Mouse (Mus musculus) CH12.LX (cell line): Measurements from ENCODE around the gene Scrn2. TPM values are rescaled to one million over a fixed set of nuclear protein-coding genes. Genes with fewer than 3 reads are reported as not detected.

ENCODE experiments used
- DNase-seq: peaks from one replicate; pipeline ENCODE4 v3.0.0-alpha.2; 2013; ENCODE audit errors: extremely low read depth
- H3K27ac ChIP-seq: 2 replicates; pipeline ENCODE4 v1.5.1; 2012; ENCODE audit warnings: low read depth, mild to moderate bottlenecking, control low read depth, moderate library complexity; ENCODE audit not compliant: insufficient read depth
- H3K27me3 ChIP-seq: replicated peaks from 2 replicates; pipeline ENCODE3; 2012; ENCODE audit warnings: inconsistent platforms
- H3K36me3 ChIP-seq, 2 experiments: replicated peaks in 1 of 2; 2 replicates each; pipeline versions ENCODE3 to v1.6.1; 2012; ENCODE audit warnings: inconsistent platforms in 1 of 2, low read length in 1 of 2, mild to moderate bottlenecking in 1 of 2, mixed read lengths in 1 of 2, moderate library complexity in 1 of 2; ENCODE audit not compliant: control insufficient read depth in 1 of 2, insufficient read depth in 1 of 2
- H3K4me1 ChIP-seq, 2 experiments: 2 replicates each; pipeline ENCODE4 v1.6.1; 2012; ENCODE audit warnings: inconsistent platforms in 1 of 2, moderate library complexity in 1 of 2; ENCODE audit not compliant: insufficient read depth in 2 of 2, control insufficient read depth in 1 of 2
- H3K4me2 ChIP-seq: 2 replicates; pipeline ENCODE4 v1.6.1; 2012; ENCODE audit warnings: low read depth, mild to moderate bottlenecking, control low read depth; ENCODE audit not compliant: poor library complexity, insufficient read depth, severe bottlenecking
- H3K4me3 ChIP-seq, 3 experiments: fragments of 150-350 bp in 1 of 3; sonication (generic) in 1 of 3; replicated peaks in 1 of 3; 2 replicates each; pipeline versions ENCODE3 to v1.5.1; 2011 to 2012; ENCODE audit warnings: low read depth in 2 of 3, low read length in 2 of 3, mild to moderate bottlenecking in 2 of 3, moderate library complexity in 2 of 3, control low read depth in 1 of 3, improper control_type of control experiment in 1 of 3, inconsistent platforms in 1 of 3, mixed read lengths in 1 of 3; ENCODE audit not compliant: poor library complexity in 1 of 3
- H3K79me2 ChIP-seq: replicated peaks from 2 replicates; pipeline ENCODE4 v1.6.1; 2012; ENCODE audit warnings: mild to moderate bottlenecking, moderate library complexity; ENCODE audit not compliant: control insufficient read depth, poor library complexity, insufficient read depth, severe bottlenecking; ENCODE audit errors: extremely low read depth
- H3K9ac ChIP-seq: 2 replicates; pipeline ENCODE4 v1.6.1; 2012; ENCODE audit warnings: low read depth, mild to moderate bottlenecking, control low read depth, moderate library complexity; ENCODE audit not compliant: insufficient read depth
- H3K9me3 ChIP-seq: replicated peaks from 2 replicates; pipeline ENCODE3; 2012; ENCODE audit warnings: low read length, inconsistent platforms, mixed read lengths
- BHLHE40 ChIP-seq: IDR thresholded peaks from 2 replicates; pipeline ENCODE4 v1.6.1; 2011; ENCODE audit warnings: mild to moderate bottlenecking, low read depth, low read length, improper control_type of control experiment
- CHD1 ChIP-seq: IDR thresholded peaks from 2 replicates; pipeline ENCODE4 v1.6.1; 2012; ENCODE audit warnings: low read depth, low read length, improper control_type of control experiment, inconsistent platforms
- CHD2 ChIP-seq: IDR thresholded peaks from 2 replicates; pipeline ENCODE4 v1.6.1; 2011; ENCODE audit warnings: low read length, improper control_type of control experiment
- EP300 ChIP-seq: IDR thresholded peaks from 2 replicates; pipeline ENCODE4 v1.6.1; 2011; ENCODE audit warnings: low read length, improper control_type of control experiment
- ETS1 ChIP-seq: conservative IDR thresholded peaks from 2 replicates; pipeline ENCODE4 v1.6.1; 2012; ENCODE audit warnings: low read depth, mild to moderate bottlenecking, inconsistent platforms, low read length, improper control_type of control experiment, moderate library complexity
- GABPA ChIP-seq: IDR thresholded peaks from 2 replicates; pipeline ENCODE4 v1.6.1; 2012; ENCODE audit warnings: low read depth, low read length, improper control_type of control experiment, inconsistent platforms; ENCODE audit not compliant: insufficient replicate concordance
- HCFC1 ChIP-seq: IDR thresholded peaks from 2 replicates; pipeline ENCODE4 v1.6.1; 2012; ENCODE audit warnings: low read depth, mild to moderate bottlenecking, inconsistent platforms, low read length, improper control_type of control experiment
- IRF4 ChIP-seq: IDR thresholded peaks from 2 replicates; pipeline ENCODE4 v1.6.1; 2014; ENCODE audit warnings: low read depth, mild to moderate bottlenecking, inconsistent platforms, low read length, improper control_type of control experiment
- JUN ChIP-seq: IDR thresholded peaks from 2 replicates; pipeline ENCODE4 v1.6.1; 2011; ENCODE audit warnings: low read depth, mild to moderate bottlenecking, low read length, improper control_type of control experiment, moderate library complexity; ENCODE audit not compliant: insufficient read depth
- MAFK ChIP-seq: IDR thresholded peaks from 2 replicates; pipeline ENCODE4 v1.6.1; 2011; ENCODE audit warnings: low read length, improper control_type of control experiment; ENCODE audit not compliant: insufficient replicate concordance
- MAX ChIP-seq: IDR thresholded peaks from 2 replicates; pipeline ENCODE4 v1.6.1; 2011; ENCODE audit warnings: low read length, improper control_type of control experiment
- MAZ ChIP-seq: IDR thresholded peaks from 2 replicates; pipeline ENCODE4 v1.6.1; 2012; ENCODE audit warnings: low read depth, mild to moderate bottlenecking, inconsistent platforms, low read length, improper control_type of control experiment, moderate library complexity
- MEF2A ChIP-seq: IDR thresholded peaks from 2 replicates; pipeline ENCODE4 v1.6.1; 2014; ENCODE audit warnings: low read depth, mild to moderate bottlenecking, inconsistent platforms, low read length, improper control_type of control experiment, borderline replicate concordance
- MXI1 ChIP-seq: IDR thresholded peaks from 2 replicates; pipeline ENCODE4 v1.6.1; 2011; ENCODE audit warnings: mild to moderate bottlenecking, low read depth, low read length, improper control_type of control experiment
- MYC ChIP-seq: IDR thresholded peaks from 2 replicates; pipeline ENCODE4 v1.6.1; 2011; ENCODE audit warnings: low read depth, mild to moderate bottlenecking, improper control_type of control experiment, low read length
- NELFE ChIP-seq: IDR thresholded peaks from 2 replicates; pipeline ENCODE4 v1.6.1; 2011; ENCODE audit warnings: low read depth, low read length, improper control_type of control experiment
- NRF1 ChIP-seq: IDR thresholded peaks from 2 replicates; pipeline ENCODE4 v1.6.1; 2014; ENCODE audit warnings: low read depth, mild to moderate bottlenecking, inconsistent platforms, low read length, improper control_type of control experiment, moderate library complexity
- PAX5 ChIP-seq: IDR thresholded peaks from 2 replicates; pipeline ENCODE4 v1.6.1; 2012; ENCODE audit warnings: low read length, inconsistent platforms, mixed read lengths
- POLR2A ChIP-seq: IDR thresholded peaks from 2 replicates; pipeline ENCODE4 v1.6.1; 2011; ENCODE audit warnings: low read depth, mild to moderate bottlenecking, improper control_type of control experiment, low read length
- POLR2AphosphoS2 ChIP-seq: IDR thresholded peaks from 2 replicates; pipeline ENCODE4 v1.6.1; 2011; ENCODE audit warnings: low read depth, low read length, improper control_type of control experiment
- RAD21 ChIP-seq: IDR thresholded peaks from 2 replicates; pipeline ENCODE4 v1.6.1; 2011; ENCODE audit warnings: low read depth, mild to moderate bottlenecking, low read length, improper control_type of control experiment, moderate library complexity
- RCOR1 ChIP-seq: conservative IDR thresholded peaks from 2 replicates; pipeline ENCODE4 v1.6.1; 2012; ENCODE audit warnings: low read depth, mild to moderate bottlenecking, inconsistent platforms, low read length, improper control_type of control experiment
- SIN3A ChIP-seq: IDR thresholded peaks from 2 replicates; pipeline ENCODE4 v1.6.1; 2012; ENCODE audit warnings: low read length, improper control_type of control experiment, inconsistent platforms
- SMC3 ChIP-seq: IDR thresholded peaks from 2 replicates; pipeline ENCODE4 v1.6.1; 2011; ENCODE audit warnings: low read depth, low read length, improper control_type of control experiment
- TBP ChIP-seq: conservative IDR thresholded peaks from 2 replicates; pipeline ENCODE4 v1.6.1; 2011; ENCODE audit warnings: low read depth, low read length, improper control_type of control experiment
- TCF12 ChIP-seq: IDR thresholded peaks from 2 replicates; pipeline ENCODE4 v1.6.1; 2014; ENCODE audit warnings: low read depth, mild to moderate bottlenecking, inconsistent platforms, low read length, improper control_type of control experiment
- UBTF ChIP-seq: IDR thresholded peaks from 2 replicates; pipeline ENCODE4 v1.6.1; 2012; ENCODE audit warnings: low read depth, mild to moderate bottlenecking, inconsistent platforms, low read length, improper control_type of control experiment, moderate library complexity
- USF1 ChIP-seq: IDR thresholded peaks from 2 replicates; pipeline ENCODE4 v1.6.1; 2014; ENCODE audit warnings: low read depth, mild to moderate bottlenecking, inconsistent platforms, low read length, improper control_type of control experiment
- USF2 ChIP-seq: conservative IDR thresholded peaks from 2 replicates; pipeline ENCODE4 v1.6.1; 2011; ENCODE audit warnings: low read depth, low read length, improper control_type of control experiment
- ZKSCAN1 ChIP-seq: IDR thresholded peaks from 2 replicates; pipeline ENCODE4 v1.6.1; 2012; ENCODE audit warnings: low read depth, inconsistent platforms, low read length, improper control_type of control experiment, borderline replicate concordance
- ZMIZ1 ChIP-seq: IDR thresholded peaks from 2 replicates; pipeline ENCODE4 v1.6.1; 2012; ENCODE audit warnings: low read depth, mild to moderate bottlenecking, inconsistent platforms, low read length, improper control_type of control experiment
- ZNF384 ChIP-seq: IDR thresholded peaks from 2 replicates; pipeline ENCODE4 v1.6.1; 2012; ENCODE audit warnings: low read depth, low read length, improper control_type of control experiment, inconsistent platforms
- dilution Hi-C: fragments of 300-500 bp; cut with MboI; formaldehyde crosslinking; loops from 2 replicates; pipeline ENCODE4 v1.14.3; 2020; ENCODE audit warnings: low sequenced_read_pairs; ENCODE audit not compliant: extremely low pct_unique_long_range_greater_than_20kb, extremely low pct_ligation_motif_present
- in situ Hi-C: fragments of 300-500 bp; cut with MboI; formaldehyde crosslinking; loops from 3 replicates; pipeline ENCODE4 v1.14.3; 2019; ENCODE audit warnings: low sequenced_read_pairs, low pct_ligation_motif_present, low pct_unique_long_range_greater_than_20kb, mixed read lengths
- polyA plus RNA-seq: library from polyadenylated mRNA; unstranded; fragments of >175 nt; gene quantifications from 2 replicates; pipeline ENCODE4 v1.2.1, GENCODE M21; 2012; ENCODE audit warnings: low read depth; ENCODE audit not compliant: insufficient read length
- total RNA-seq, 2 experiments: library from RNA; depleted of rRNA; stranded (reverse); fragments of 300-350 nt in 1 of 2; fragments of >200 nt in 1 of 2; gene quantifications; 2 replicates each; pipeline ENCODE4 v1.2.3; 2012 to 2014

Gene Scrn2
- total and polyA plus RNA-seq, 3 experiments = 34.5 to 55.8 (median 35.2) TPM

DNA sequence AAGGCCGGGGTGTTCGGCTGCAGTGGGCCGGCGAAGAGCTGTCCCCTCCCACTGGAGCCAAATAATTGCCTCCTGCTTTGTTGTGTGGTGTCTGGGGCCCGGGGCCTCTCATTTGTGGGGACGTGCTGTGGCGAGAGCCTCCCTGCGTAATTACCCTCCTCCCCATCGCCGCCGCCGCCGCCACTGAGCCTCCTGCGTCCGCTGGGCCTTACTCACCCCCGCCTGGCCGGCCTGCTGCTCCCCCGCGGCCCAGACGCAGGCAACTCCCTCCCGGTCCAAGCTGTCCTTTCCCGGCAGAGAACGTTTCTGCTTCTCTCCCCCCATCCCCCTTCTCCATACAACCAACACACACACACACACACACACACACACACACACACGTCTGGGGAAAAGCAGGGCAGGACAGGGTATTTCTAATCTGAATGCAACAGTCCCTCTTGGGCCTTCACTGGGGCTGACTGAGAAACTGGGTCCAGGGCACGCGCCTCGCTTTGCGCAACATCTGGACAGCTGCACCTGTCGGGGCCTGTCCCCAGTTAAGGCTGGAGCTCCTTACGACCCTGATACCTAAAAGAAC lies 32.3 kb upstream of the Scrn2 start:
- in situ Hi-C loops (no loop called here), dilution Hi-C loops (no loop called here)
- Histone ChIP-seq H3K27ac (peak overlapping the region; percentile 96), H3K4me1 (peaks cover 40 to 90% of the 10 kb centered on the region in 2 experiments), H3K36me3 (no peaks in the 10 kb centered on the region), H3K79me2 (no peaks in the 10 kb centered on the region), H3K4me3 (peak overlapping the region; percentile 58 to 64 (median 60)), H3K9ac (peak overlapping the region; percentile 91), H3K9me3 (no peaks in the 10 kb centered on the region), H3K4me2 (peak overlapping the region; percentile 72), H3K27me3 (no peaks in the 10 kb centered on the region)
- TF ChIP-seq HCFC1 (peak; percentile 53), MYC (peak; percentile 84), MAX (peak; percentile 79), BHLHE40 (peak; percentile 95), MXI1 (peak; percentile 61; the same call in 1 of the 2 replicates), MEF2A (peak; percentile 90), ZMIZ1 (peak; percentile 54; the same call in 1 of the 2 replicates), CHD2 (peak; percentile 94), NRF1 (peak; percentile 68), SMC3 (no peak; the same call in 1 of the 2 replicates), POLR2AphosphoS2 (peak; percentile 41; the same call in 1 of the 2 replicates), IRF4 (peak; percentile 88), ZKSCAN1 (no peak), USF2 (no peak), MAZ (peak; percentile 97), PAX5 (no peak), RCOR1 (peak; percentile 94; the same call in 1 of the 2 replicates), EP300 (peak; percentile 76), CHD1 (no peak), MAFK (no peak), RAD21 (no peak; the same call in 1 of the 2 replicates), POLR2A (peak; percentile 70), USF1 (no peak), UBTF (peak; percentile 94), ETS1 (peak; percentile 91), SIN3A (peak; percentile 93), TCF12 (peak; percentile 97), TBP (0 out of 2 replicates have a peak, but pooled peaks have one; percentile 11), NELFE (peak; percentile 70), GABPA (no peak), ZNF384 (no peak; the same call in 1 of the 2 replicates), JUN (no peak)
- DNase-seq = peak; percentile 85
